Mouse (Mus musculus) adrenal gland (tissue): ENCODE results near the gene AC124502.3.
"Not testable (repeated sequence)": the region's sequence is repeated elsewhere in the genome, so short reads cannot be mapped to it uniquely, and the experiment has no call there.

Experiments
- intact Hi-C: fragments of 180-260 bp; cut with DNase I; formaldehyde crosslinking; loops from one replicate; pipeline ENCODE4 v1.15.1; 2025

AC124502.3 gene

DNA sequence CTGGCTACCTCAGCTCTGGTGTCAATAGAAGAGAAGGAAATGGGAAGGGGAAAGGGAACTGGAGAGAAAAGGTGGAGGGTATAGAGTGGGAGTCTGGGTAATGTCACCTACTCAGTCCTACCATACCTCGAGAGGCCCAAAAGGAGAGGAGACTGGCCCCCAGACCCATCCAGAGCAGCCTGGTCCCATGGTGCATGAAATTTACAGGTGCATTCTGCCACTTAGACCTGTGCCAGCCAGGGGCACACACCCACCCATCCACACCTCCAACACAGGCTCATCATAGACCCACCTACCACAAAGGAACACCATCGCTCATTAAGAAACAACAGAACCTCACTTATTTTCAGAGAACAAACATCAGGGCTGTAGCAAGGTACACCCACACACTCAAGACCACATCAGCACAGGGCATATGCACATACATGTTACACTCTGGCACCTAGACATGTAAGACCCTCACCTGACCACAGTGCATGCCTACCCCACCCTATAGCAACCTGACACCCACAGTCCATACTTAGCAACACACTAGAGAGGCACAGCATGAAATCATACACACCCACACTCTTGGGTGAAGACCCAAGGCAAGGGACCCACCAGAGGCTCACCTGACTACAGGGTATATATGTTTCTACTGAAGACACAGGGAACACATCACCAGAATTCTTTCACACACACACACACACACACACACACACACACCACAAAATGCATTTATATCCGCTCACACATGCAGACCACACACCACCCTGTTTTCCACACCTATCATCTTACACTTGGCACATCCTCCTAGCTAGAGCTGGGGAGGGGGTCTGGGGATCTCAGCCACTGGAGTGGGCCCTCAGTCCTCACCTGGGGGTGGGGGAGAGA is 45.5 kb downstream of the AC124502.3 start:
- intact Hi-C loops = no loop called here

DNA sequence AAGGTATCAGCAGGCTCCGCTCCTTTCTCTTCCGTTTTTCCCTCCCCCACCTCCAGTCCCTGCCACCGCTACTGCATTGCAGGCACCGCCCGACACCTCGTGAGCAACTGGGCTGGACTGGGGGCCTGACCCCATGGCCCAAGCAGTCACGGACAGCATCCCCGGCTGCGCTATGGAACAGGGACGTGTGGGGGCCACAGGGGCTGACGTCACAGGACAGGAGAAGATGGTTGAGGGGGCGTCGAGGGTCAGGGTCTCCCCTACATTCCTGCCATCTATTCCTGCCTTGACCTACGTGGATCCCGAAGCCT is 46.1 kb downstream of the AC124502.3 start:
- intact Hi-C loops = no loop called here

GRCm38 (mm10) chr19:5085145-5085863 is 46.6 kb downstream of the AC124502.3 start, which contains the start of gene Tmem151a:
Gene Tmem151a, minus strand, starts transcription at chr19:5085531.
- intact Hi-C loops = no loop called here

- intact Hi-C loops = not testable (repeated sequence)
Measured at GRCm38 (mm10) chr19:5086533-5086932, 47.8 kb downstream of the AC124502.3 start.

- intact Hi-C loops = no loop called here
Measured at GRCm38 (mm10) chr19:5087884-5088728, 49.4 kb downstream of the AC124502.3 start, which contains the start of gene Yif1a. Gene Yif1a, plus strand, starts transcription at chr19:5088538.

GRCm38 (mm10) chr19:5089324-5089723 is 50.6 kb downstream of the AC124502.3 start:
- intact Hi-C loops = no loop called here

GRCm38 (mm10) chr19:5092083-5092482 is 53.4 kb downstream of the AC124502.3 start:
- intact Hi-C loops = no loop called here

DNA sequence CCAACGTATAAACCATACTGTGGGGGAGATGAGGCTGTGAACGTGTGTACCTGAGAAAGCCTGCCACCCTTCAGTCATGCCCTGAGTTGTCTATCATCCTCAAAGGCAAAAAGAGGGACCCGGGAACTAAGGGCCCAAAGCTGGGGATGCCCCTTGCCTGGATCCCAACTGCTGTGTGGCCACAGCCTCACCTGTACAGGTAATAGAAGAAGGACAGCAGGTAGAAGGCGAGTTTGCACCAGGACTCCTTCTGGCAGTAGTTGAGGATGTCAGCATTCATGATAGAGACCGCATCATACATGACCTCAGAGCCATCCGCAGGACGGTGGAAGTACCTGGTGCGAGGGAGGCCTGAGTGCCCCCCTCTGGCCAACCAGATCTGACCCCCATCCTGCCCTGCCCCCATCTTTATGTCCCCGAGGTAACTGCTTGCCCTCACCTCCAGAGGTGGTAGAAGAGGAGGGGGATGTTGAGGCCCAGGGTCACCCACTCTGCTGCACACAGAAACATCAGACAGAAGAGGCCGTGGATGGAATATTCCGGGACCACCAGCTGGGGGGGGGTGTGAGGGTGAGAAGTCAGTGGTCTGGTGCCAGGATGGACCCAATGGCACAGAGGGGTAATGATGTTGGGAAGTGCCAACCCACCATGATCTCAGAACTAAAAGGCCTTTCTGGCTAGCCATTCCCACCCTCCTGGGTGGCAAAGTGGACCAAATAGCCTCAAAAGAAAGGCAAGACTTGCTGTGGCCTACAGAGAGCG is 55.0 kb downstream of the AC124502.3 start:
- intact Hi-C loops = loop anchor here (2.0 kb wide), 1 partner anchor 45 kb away; no protein-coding TSS in a partner anchor

- intact Hi-C loops = loop anchor here (2.0 kb wide), 1 partner anchor 45 kb away; no protein-coding TSS in a partner anchor
Measured at GRCm38 (mm10) chr19:5094243-5094632, 55.5 kb downstream of the AC124502.3 start.

- intact Hi-C loops = loop anchor here (2.0 kb wide), 1 partner anchor 44 kb away; no protein-coding TSS in a partner anchor
Measured at GRCm38 (mm10) chr19:5094746-5095417, 56.2 kb downstream of the AC124502.3 start.

DNA sequence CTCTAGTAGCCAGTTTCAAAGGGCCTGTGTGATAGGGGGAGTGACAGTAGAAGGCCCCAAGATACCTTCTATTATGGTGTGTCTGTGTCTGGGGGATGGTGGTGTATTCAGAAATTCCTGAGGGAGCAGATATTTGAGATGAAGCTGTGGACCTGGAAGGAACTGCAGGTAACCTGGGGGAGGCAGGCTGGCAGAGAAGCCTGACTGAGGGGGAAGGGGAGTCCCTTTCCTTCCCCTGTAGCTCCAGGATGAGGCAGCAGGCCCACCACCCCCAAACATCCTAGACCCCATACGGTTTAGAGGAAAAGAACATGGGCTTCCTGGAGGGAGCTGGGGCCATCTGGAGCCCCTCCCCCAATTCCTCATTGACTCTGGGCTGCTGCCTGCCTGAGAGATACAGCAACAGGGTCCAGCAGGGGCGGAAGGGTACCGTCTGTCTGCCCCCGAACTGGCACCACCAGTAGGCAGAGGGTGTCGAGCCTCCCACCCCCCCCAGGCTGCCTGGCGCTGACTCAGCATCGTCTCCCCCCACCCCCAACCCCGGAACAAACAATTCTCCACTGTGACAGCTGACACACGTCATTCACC is 57.3 kb downstream of the AC124502.3 start:
- intact Hi-C loops = loop anchor here (2.0 kb wide), 1 partner anchor 43 kb away; no protein-coding TSS in a partner anchor

DNA sequence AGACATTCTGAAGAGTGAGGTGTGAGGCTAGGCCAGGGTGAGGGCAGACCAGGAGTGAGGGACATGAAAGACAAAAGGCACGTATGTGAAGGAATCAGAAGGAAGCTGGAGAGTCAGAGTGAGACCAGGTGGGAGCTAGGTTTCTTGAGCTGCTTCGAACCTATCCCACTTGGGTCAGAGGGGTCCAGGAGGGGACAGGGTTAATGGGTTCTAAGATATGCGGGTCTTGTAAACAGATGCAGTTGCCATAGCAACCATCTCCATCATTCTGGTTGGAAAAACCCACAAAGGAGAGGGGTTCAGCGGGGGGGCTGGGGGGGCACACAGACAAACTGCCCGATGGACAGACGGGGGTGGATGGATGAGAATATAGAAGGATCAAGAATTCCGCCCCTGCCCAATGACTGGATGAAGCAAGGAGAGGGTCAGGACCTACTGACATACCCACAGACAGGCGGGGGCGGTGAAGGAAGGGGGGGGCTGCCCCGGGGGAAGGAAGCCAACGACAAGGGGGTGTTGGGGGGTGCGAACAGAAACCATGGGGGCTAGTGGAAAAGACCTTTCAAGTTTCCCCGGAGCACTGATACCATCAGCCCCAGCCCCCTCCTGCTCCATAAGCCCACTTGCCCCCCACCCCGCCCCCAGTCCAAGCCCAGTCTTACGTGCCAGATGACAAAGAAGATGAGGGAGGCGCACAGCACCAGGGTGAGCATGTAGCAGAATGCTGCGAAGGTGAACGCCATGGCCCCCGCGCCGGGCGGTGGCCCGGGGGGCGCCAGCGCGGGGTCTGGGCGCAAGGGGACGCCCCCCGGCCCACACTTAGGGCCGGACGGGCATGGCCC is 59.1 kb downstream of the AC124502.3 start:
- intact Hi-C loops = no loop called here

GRCm38 (mm10) chr19:5098363-5099143 is 59.9 kb downstream of the AC124502.3 start, which contains the start of gene Cnih2:
Gene Cnih2, minus strand, starts transcription at chr19:5098521.
- intact Hi-C loops = no loop called here
